Mouse (Mus musculus) heart, adult 2 months (tissue): ENCODE measurements around the gene 0610010K14Rik.

ENCODE experiments used
- CTCF ChIP-seq: fragments of 200-600 bp; IDR thresholded peaks from 2 replicates; pipeline ENCODE4 v1.8.1; 2022; ENCODE audit warnings: antibody characterized with exemption, mild to moderate bottlenecking, moderate library complexity
- EP300 ChIP-seq: fragments of 200-500 bp; IDR thresholded peaks from 2 replicates; pipeline ENCODE4 v1.6.1; 2011; ENCODE audit warnings: low read depth, low read length, control low read depth; ENCODE audit not compliant: insufficient read depth

DNA sequence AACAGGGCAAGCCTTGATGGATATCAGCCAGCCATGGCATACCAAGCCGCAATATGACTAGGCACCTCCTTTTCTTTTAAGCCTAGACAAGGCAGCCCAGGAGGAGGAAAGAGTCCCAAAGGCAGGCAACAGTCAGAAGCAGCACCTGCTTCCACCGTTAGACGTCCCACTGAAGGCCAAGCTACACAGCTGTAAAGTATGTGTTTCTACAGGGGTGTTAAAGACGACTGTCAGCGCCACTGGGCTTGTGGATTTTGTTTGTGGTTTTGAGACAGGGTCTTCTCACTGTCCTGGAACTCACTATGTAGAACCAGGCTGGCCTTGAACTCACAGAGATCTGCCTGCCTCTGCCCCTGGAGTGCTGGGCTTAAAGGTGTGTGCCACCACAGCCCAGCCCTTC lies 48.0 kb upstream of the 0610010K14Rik start:
- no peak for TF ChIP-seq CTCF
- TF ChIP-seq EP300 = no peak
